Comparison of ENCODE assay signal across 32 mouse cellular contexts in the genomic region with DNA sequence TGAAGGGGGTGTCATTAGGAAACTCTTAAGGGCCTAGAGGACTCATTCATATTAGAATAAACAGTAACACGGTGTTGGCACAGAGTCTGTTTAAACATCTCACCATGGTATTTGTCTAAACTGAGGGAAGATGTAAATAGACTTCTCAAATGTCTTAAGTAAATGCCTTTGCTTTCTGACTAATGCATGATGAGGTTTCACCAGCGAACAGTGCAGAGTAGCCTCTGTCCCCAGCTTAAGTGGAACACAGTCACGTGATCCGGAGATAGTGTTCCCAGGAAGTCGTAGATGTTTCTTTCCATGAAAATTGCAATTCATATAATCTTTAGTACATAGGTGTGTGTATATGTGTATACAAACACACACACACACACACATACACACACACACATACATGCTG. TPM values are rescaled to one million over a fixed set of nuclear protein-coding genes. Genes with fewer than 3 reads are reported as not detected.
DNase-seq lines count a peak whose midpoint lies in the region; ATAC-seq and TF ChIP-seq lines count a peak whose summit lies in the region.
"Had no signal": no experiment of that assay in that cellular context is flagged by ENCODE, and none has a peak within 500 bp of the region (broad histone marks: within the 10 kb centered on the region; RNA-seq: fewer than 3 reads in every experiment).

No protein-coding gene starts in this region.

- WGBS in intestine, embryonic 16.5 days: 50% methylated on average over 5 of the region's 5 CpGs
- 57% methylated on average over 5 of the region's 5 CpGs for WGBS in intestine, postnatal 0 days
- WGBS in lung, embryonic 16.5 days: 43% methylated on average over 5 of the region's 5 CpGs
- WGBS in stomach, embryonic 16.5 days: 46% methylated on average over 5 of the region's 5 CpGs
- WGBS in kidney, embryonic 14.5 days: 73% methylated on average over 5 of the region's 5 CpGs

- no peaks in the 10 kb centered on the region; the same call in 1 of the 2 replicates for H3K9me3 ChIP-seq in intestine, embryonic 16.5 days (ENCODE audit: control insufficient read depth, low read length)
- no peaks in the 10 kb centered on the region for H3K9me3 ChIP-seq in intestine, postnatal 0 days (ENCODE audit: control insufficient read depth)
- no peaks in the 10 kb centered on the region for H3K9me3 ChIP-seq in lung, embryonic 16.5 days (ENCODE audit: control insufficient read depth, low read length)
- H3K9me3 ChIP-seq in stomach, embryonic 16.5 days (replicated peaks; ENCODE audit: control insufficient read depth, low read length): no peaks in the 10 kb centered on the region
- H3K9me3 ChIP-seq in kidney, embryonic 14.5 days (ENCODE audit: control insufficient read depth, low read length): no peaks in the 10 kb centered on the region
- H3K9me3 ChIP-seq: embryonic facial prominence, embryonic 12.5 days; embryonic facial prominence, embryonic 15.5 days; G1E; heart, embryonic 12.5 days; heart, embryonic 15.5 days had no signal

- TF ChIP-seq CTCF in intestine, postnatal 0 days (IDR thresholded peaks at IDR 0.05; ENCODE audit: low read depth): no peak

- no peaks in the 10 kb centered on the region for H3K36me3 ChIP-seq in intestine, embryonic 16.5 days (ENCODE audit: control insufficient read depth, insufficient read depth, low read length)
- H3K36me3 ChIP-seq in intestine, postnatal 0 days (ENCODE audit: control insufficient read depth, insufficient read depth): no peaks in the 10 kb centered on the region
- no peaks in the 10 kb centered on the region for H3K36me3 ChIP-seq in lung, embryonic 16.5 days (ENCODE audit: control insufficient read depth, insufficient read depth, low read length)
- no peaks in the 10 kb centered on the region for H3K36me3 ChIP-seq in stomach, embryonic 16.5 days (ENCODE audit: control insufficient read depth, insufficient read depth, low read length)
- no peaks in the 10 kb centered on the region for H3K36me3 ChIP-seq in kidney, embryonic 14.5 days (ENCODE audit: control insufficient read depth, insufficient read depth, low read length)
- H3K36me3 ChIP-seq: embryonic facial prominence, embryonic 12.5 days; embryonic facial prominence, embryonic 15.5 days; G1E; heart, embryonic 12.5 days; heart, embryonic 15.5 days had no signal

- no peaks in the 10 kb centered on the region for H3K27me3 ChIP-seq in intestine, embryonic 16.5 days (replicated peaks; ENCODE audit: control insufficient read depth, insufficient read depth, low read length)
- H3K27me3 ChIP-seq in intestine, postnatal 0 days (replicated peaks; ENCODE audit: control insufficient read depth, insufficient read depth, low read length): no peaks in the 10 kb centered on the region
- no peaks in the 10 kb centered on the region for H3K27me3 ChIP-seq in lung, embryonic 16.5 days (ENCODE audit: control insufficient read depth, insufficient read depth, low read depth, low read length)
- H3K27me3 ChIP-seq in stomach, embryonic 16.5 days (ENCODE audit: control insufficient read depth, insufficient read depth, low read length): no peaks in the 10 kb centered on the region
- H3K27me3 ChIP-seq in kidney, embryonic 14.5 days (ENCODE audit: control insufficient read depth, insufficient read depth, low read length): no peaks in the 10 kb centered on the region
- H3K27me3 ChIP-seq: CH12.LX; embryonic facial prominence, embryonic 12.5 days; embryonic facial prominence, embryonic 15.5 days; heart, embryonic 12.5 days; heart, embryonic 15.5 days; Patski had no signal

- peak; percentile 50; the same call in 1 of the 2 replicates for ATAC-seq in intestine, embryonic 16.5 days
- ATAC-seq in intestine, postnatal 0 days: no peak
- ATAC-seq in lung, embryonic 16.5 days (ENCODE audit: low read depth): peak; percentile 43
- peak; percentile 44; the same call in 1 of the 2 replicates for ATAC-seq in stomach, embryonic 16.5 days (ENCODE audit: insufficient read depth, low FRiP score)
- no peak for ATAC-seq in kidney, embryonic 14.5 days (ENCODE audit: low FRiP score, low TSS enrichment)
- ATAC-seq: forebrain, embryonic 14.5 days; forebrain, postnatal 0 days; Patski had no signal

- no peak overlapping the region for H3K4me2 ChIP-seq in intestine, embryonic 16.5 days (ENCODE audit: low read depth, low read length)
- no peak overlapping the region for H3K4me2 ChIP-seq in intestine, postnatal 0 days (replicated peaks; ENCODE audit: low read depth)
- no peak overlapping the region for H3K4me2 ChIP-seq in lung, embryonic 16.5 days (ENCODE audit: low read depth, low read length)
- no peak overlapping the region for H3K4me2 ChIP-seq in stomach, embryonic 16.5 days (ENCODE audit: low read depth, low read length)
- H3K4me2 ChIP-seq in kidney, embryonic 14.5 days (replicated peaks; ENCODE audit: low read depth, low read length): no peak overlapping the region
- H3K4me2 ChIP-seq: embryonic facial prominence, embryonic 12.5 days; embryonic facial prominence, embryonic 15.5 days; heart, embryonic 12.5 days; heart, embryonic 15.5 days; hindbrain, embryonic 14.5 days had no signal

- no peak for DNase-seq in lung, postnatal 10 days
- peak; percentile 39 for DNase-seq in lung, postnatal 36 days
- DNase-seq in retina, postnatal 1 day: no peak
- DNase-seq: adrenal gland, postnatal 10 days; adrenal gland, postnatal 36 days; cerebellum, adult 18-20 months; cerebellum, adult 9-11 months; cerebellum, postnatal 25 days; forebrain, postnatal 0 days; gastrocnemius, postnatal 14 days; heart, adult 18-20 months; heart, postnatal 14 days; heart, postnatal 4 days had no signal

- no peak overlapping the region for H3K9ac ChIP-seq in intestine, embryonic 16.5 days (ENCODE audit: low read depth, low read length)
- no peak overlapping the region for H3K9ac ChIP-seq in intestine, postnatal 0 days (ENCODE audit: low read depth, low read length)
- no peak overlapping the region for H3K9ac ChIP-seq in lung, embryonic 16.5 days (ENCODE audit: low read length)
- no peak overlapping the region for H3K9ac ChIP-seq in stomach, embryonic 16.5 days (ENCODE audit: low read length)
- no peak overlapping the region for H3K9ac ChIP-seq in kidney, embryonic 14.5 days (ENCODE audit: low read depth, low read length)
- H3K9ac ChIP-seq: embryonic facial prominence, embryonic 12.5 days; embryonic facial prominence, embryonic 15.5 days; forebrain, postnatal 0 days; heart, embryonic 12.5 days; heart, embryonic 15.5 days; hindbrain, embryonic 14.5 days had no signal

- H3K27ac ChIP-seq in intestine, embryonic 16.5 days (ENCODE audit: low read length): no peak overlapping the region
- H3K27ac ChIP-seq in intestine, postnatal 0 days (ENCODE audit: low read depth, low read length): no peak overlapping the region
- H3K27ac ChIP-seq in lung, embryonic 16.5 days (ENCODE audit: low read length): no peak overlapping the region
- no peak overlapping the region for H3K27ac ChIP-seq in stomach, embryonic 16.5 days (ENCODE audit: low read length)
- no peak overlapping the region for H3K27ac ChIP-seq in kidney, embryonic 14.5 days (ENCODE audit: low read depth, low read length)
- H3K27ac ChIP-seq: embryonic facial prominence, embryonic 12.5 days; embryonic facial prominence, embryonic 15.5 days; gastrocnemius, adult 2 months; heart, embryonic 15.5 days; hindbrain, embryonic 14.5 days had no signal

- H3K4me3 ChIP-seq in intestine, embryonic 16.5 days (ENCODE audit: low read length): no peak overlapping the region
- H3K4me3 ChIP-seq in intestine, postnatal 0 days (ENCODE audit: low read depth, low read length): no peak overlapping the region
- no peak overlapping the region for H3K4me3 ChIP-seq in lung, embryonic 16.5 days (ENCODE audit: low read length)
- H3K4me3 ChIP-seq in stomach, embryonic 16.5 days (replicated peaks; ENCODE audit: low read length): no peak overlapping the region
- H3K4me3 ChIP-seq in kidney, embryonic 14.5 days (ENCODE audit: low read length): no peak overlapping the region
- H3K4me3 ChIP-seq: embryonic facial prominence, embryonic 12.5 days; embryonic facial prominence, embryonic 15.5 days; gastrocnemius, adult 2 months; heart, embryonic 12.5 days; heart, embryonic 15.5 days had no signal

- H3K4me1 ChIP-seq in intestine, embryonic 16.5 days (ENCODE audit: control insufficient read depth, insufficient read depth, low read length): peaks cover 3% of the 10 kb centered on the region; the same call in 1 of the 2 replicates
- H3K4me1 ChIP-seq in intestine, postnatal 0 days (replicated peaks; ENCODE audit: control insufficient read depth, insufficient read depth, low read length): no peaks in the 10 kb centered on the region
- H3K4me1 ChIP-seq in lung, embryonic 16.5 days (replicated peaks; ENCODE audit: control insufficient read depth, insufficient read depth, low read length): no peaks in the 10 kb centered on the region
- H3K4me1 ChIP-seq in stomach, embryonic 16.5 days (ENCODE audit: control insufficient read depth, insufficient read depth, low read length): no peaks in the 10 kb centered on the region
- no peaks in the 10 kb centered on the region for H3K4me1 ChIP-seq in kidney, embryonic 14.5 days (ENCODE audit: control insufficient read depth, insufficient read depth, low read length)
- H3K4me1 ChIP-seq: embryonic facial prominence, embryonic 12.5 days; embryonic facial prominence, embryonic 15.5 days; heart, embryonic 15.5 days had no signal

RNA-seq across cellular contexts. Expression of gene Gm17728, which starts 34.5 kb away (rescaled TPM):
- not detected in 2 replicates for polyA plus RNA-seq in intestine, embryonic 16.5 days (2015; fragmentation: Nextera tagmentation; extraction: Ambion mirVana)
- not detected in 2 replicates for polyA plus RNA-seq in intestine, postnatal 0 days (2015; fragmentation: Nextera tagmentation; extraction: Ambion mirVana)
- polyA plus RNA-seq in lung, embryonic 16.5 days (2015; fragmentation: Nextera tagmentation; extraction: Ambion mirVana): not detected in 2 replicates
- not detected in 2 replicates for polyA plus RNA-seq in stomach, embryonic 16.5 days (2015; fragmentation: Nextera tagmentation; extraction: Ambion mirVana)
- polyA plus RNA-seq in kidney, embryonic 14.5 days (2014; fragmentation: Nextera tagmentation; extraction: Ambion mirVana): not detected in 2 replicates
- polyA plus RNA-seq: embryonic facial prominence, embryonic 12.5 days; forebrain, embryonic 11.5 days; forebrain, embryonic 14.5 days; forebrain, postnatal 0 days; frontal cortex, adult 2 months; G1E; gonadal fat pad, adult 2 months; heart, embryonic 12.5 days; heart, embryonic 15.5 days; hindbrain, embryonic 11.5 days; hindbrain, embryonic 14.5 days; Patski had no signal

Comparison
In these comparisons a context has a peak if more than half of its experiments do, and no peak if none do; other contexts are left out.
1. ATAC-seq: peak in intestine, embryonic 16.5 days (single experiment), lung, embryonic 16.5 days (single experiment) and stomach, embryonic 16.5 days (single experiment); none in intestine, postnatal 0 days (single experiment) and kidney, embryonic 14.5 days (single experiment).